Mouse (Mus musculus): ENCODE measurements around the gene Rab3gap2. TPM values are rescaled to one million over a fixed set of nuclear protein-coding genes. Genes with fewer than 3 reads are reported as not detected.

Rab3gap2 gene
- polyA plus RNA-seq, 1 experiment from 2014 or later: 22.0 TPM

GRCm38 (mm10) chr1:185279288-185279687, 75.4 kb downstream of the Rab3gap2 start:
- H3K27me3 ChIP-seq (ENCODE audit: control insufficient read depth, insufficient read depth, low read length): no peaks in the 10 kb centered on the region
- H3K9me3 ChIP-seq (ENCODE audit: control insufficient read depth, low read length): no peaks in the 10 kb centered on the region
- H3K4me1 ChIP-seq (ENCODE audit: control insufficient read depth, insufficient read depth, low read length): no peaks in the 10 kb centered on the region
- H3K36me3 ChIP-seq (ENCODE audit: control insufficient read depth, insufficient read depth, low read length): peaks cover 11% of the 10 kb centered on the region; the same call in 1 of the 2 replicates
- no peak for DNase-seq (ENCODE audit: low spot score)
- H3K9ac ChIP-seq (ENCODE audit: low read length): no peak overlapping the region
- H3K27ac ChIP-seq (replicated peaks; ENCODE audit: low read depth, low read length): no peak overlapping the region
- no peak for ATAC-seq (ENCODE audit: insufficient number of reproducible peaks, low FRiP score, low TSS enrichment, low read depth)
- 91% methylated on average over 9 of the region's 9 CpGs for WGBS
- H3K4me2 ChIP-seq (ENCODE audit: low read depth, severe bottlenecking): no peak overlapping the region
- no peak overlapping the region for H3K4me3 ChIP-seq (ENCODE audit: low read depth, low read length)

GRCm38 (mm10) chr1:185280616-185281015, 76.7 kb downstream of the Rab3gap2 start:
- H3K4me1 ChIP-seq (ENCODE audit: control insufficient read depth, insufficient read depth, low read length): no peaks in the 10 kb centered on the region
- peaks cover 11% of the 10 kb centered on the region; the same call in 1 of the 2 replicates for H3K36me3 ChIP-seq (ENCODE audit: control insufficient read depth, insufficient read depth, low read length)
- H3K9me3 ChIP-seq (ENCODE audit: control insufficient read depth, low read length): no peaks in the 10 kb centered on the region
- DNase-seq (ENCODE audit: low spot score) (no peak), ATAC-seq (ENCODE audit: insufficient number of reproducible peaks, low FRiP score, low TSS enrichment, low read depth) (no peak)
- WGBS: 95% methylated on average over 4 of the region's 4 CpGs
- no peak overlapping the region for H3K4me3 ChIP-seq (ENCODE audit: low read depth, low read length)
- no peak overlapping the region for H3K4me2 ChIP-seq (ENCODE audit: low read depth, severe bottlenecking)
- H3K27ac ChIP-seq (replicated peaks; ENCODE audit: low read depth, low read length): no peak overlapping the region
- no peak overlapping the region for H3K9ac ChIP-seq (ENCODE audit: low read length)
- H3K27me3 ChIP-seq (ENCODE audit: control insufficient read depth, insufficient read depth, low read length): no peaks in the 10 kb centered on the region

DNA sequence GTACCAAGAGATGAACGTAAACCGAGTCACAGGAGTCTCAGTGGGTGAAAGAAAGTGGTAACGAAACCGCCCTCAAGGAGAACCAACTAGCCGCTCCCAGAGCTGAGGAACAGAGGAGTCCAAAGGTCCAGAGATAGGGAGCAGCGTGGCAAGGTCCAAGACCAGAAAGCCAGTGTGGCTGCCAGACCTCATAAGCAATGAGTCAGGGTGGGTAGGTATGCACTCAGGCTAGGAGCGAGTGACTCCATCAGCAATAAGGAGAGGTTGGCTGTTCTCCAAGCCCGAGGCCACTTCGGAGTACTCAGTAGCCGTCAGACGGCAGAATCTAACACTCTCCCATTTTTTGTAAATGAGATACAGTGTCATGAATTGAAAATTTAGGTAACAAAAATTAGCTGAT, 78.9 kb downstream of the Rab3gap2 start:
- H3K4me1 ChIP-seq (ENCODE audit: control insufficient read depth, insufficient read depth, low read length): no peaks in the 10 kb centered on the region
- DNase-seq (ENCODE audit: low spot score) (no peak), ATAC-seq (ENCODE audit: insufficient number of reproducible peaks, low FRiP score, low TSS enrichment, low read depth) (no peak)
- H3K9ac ChIP-seq (ENCODE audit: low read length): no peak overlapping the region
- H3K4me3 ChIP-seq (ENCODE audit: low read depth, low read length): no peak overlapping the region
- WGBS: 93% methylated on average over 11 of the region's 11 CpGs
- H3K9me3 ChIP-seq (ENCODE audit: control insufficient read depth, low read length): no peaks in the 10 kb centered on the region
- H3K27ac ChIP-seq (replicated peaks; ENCODE audit: low read depth, low read length): no peak overlapping the region
- peaks cover 9% of the 10 kb centered on the region; the same call in 1 of the 2 replicates for H3K36me3 ChIP-seq (ENCODE audit: control insufficient read depth, insufficient read depth, low read length)
- H3K4me2 ChIP-seq (ENCODE audit: low read depth, severe bottlenecking): no peak overlapping the region
- H3K27me3 ChIP-seq (ENCODE audit: control insufficient read depth, insufficient read depth, low read length): no peaks in the 10 kb centered on the region

DNA sequence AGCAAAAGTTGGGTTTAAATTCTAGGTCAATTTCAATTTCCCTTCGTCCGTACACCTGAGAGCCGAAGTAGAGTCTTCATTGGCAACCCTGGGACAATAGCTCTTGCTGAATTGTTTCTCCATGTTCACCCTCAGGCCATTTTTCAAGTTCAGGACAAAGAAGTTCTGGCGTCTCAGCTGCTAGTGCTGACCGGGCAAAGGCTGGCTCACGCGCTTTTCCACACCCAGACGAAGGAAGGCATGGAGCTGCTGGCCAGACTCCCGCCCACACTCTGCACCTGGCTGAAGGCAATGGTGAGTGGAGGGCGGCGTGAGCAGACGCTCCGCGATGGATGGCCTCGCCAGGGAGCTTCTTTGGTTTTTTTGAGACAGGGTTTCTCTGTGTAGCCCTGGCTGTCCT, 79.3 kb downstream of the Rab3gap2 start:
- DNase-seq (ENCODE audit: low spot score): no peak
- no peak for ATAC-seq (ENCODE audit: insufficient number of reproducible peaks, low FRiP score, low TSS enrichment, low read depth)
- H3K27ac ChIP-seq (replicated peaks; ENCODE audit: low read depth, low read length): no peak overlapping the region
- H3K4me3 ChIP-seq (ENCODE audit: low read depth, low read length): no peak overlapping the region
- no peaks in the 10 kb centered on the region for H3K4me1 ChIP-seq (ENCODE audit: control insufficient read depth, insufficient read depth, low read length)
- no peaks in the 10 kb centered on the region for H3K27me3 ChIP-seq (ENCODE audit: control insufficient read depth, insufficient read depth, low read length)
- WGBS: 95% methylated on average over 15 of the region's 15 CpGs
- no peak overlapping the region for H3K9ac ChIP-seq (ENCODE audit: low read length)
- peaks cover 9% of the 10 kb centered on the region; the same call in 1 of the 2 replicates for H3K36me3 ChIP-seq (ENCODE audit: control insufficient read depth, insufficient read depth, low read length)
- H3K9me3 ChIP-seq (ENCODE audit: control insufficient read depth, low read length): no peaks in the 10 kb centered on the region
- no peak overlapping the region for H3K4me2 ChIP-seq (ENCODE audit: low read depth, severe bottlenecking)

DNA sequence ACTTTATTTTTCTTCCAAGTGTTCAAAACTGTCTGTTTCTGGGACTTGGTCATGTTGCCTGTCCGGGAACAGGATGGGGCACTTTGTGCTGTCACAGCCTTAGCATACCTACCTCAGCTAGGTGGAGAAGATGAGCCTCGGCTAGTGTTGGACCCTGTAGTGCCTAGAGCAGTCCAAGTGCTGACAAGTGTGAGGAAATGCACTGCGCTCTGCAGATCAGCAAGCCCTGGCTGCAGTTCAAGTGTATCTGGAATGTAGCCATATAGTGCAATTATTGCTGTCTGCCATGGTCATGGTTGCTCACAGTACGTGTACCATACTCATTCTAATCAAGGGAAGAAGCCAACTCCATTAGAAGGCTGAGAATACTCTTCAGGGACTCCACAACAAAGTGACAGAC, 80.8 kb downstream of the Rab3gap2 start:
- H3K4me1 ChIP-seq (ENCODE audit: control insufficient read depth, insufficient read depth, low read length): no peaks in the 10 kb centered on the region
- H3K27ac ChIP-seq (replicated peaks; ENCODE audit: low read depth, low read length): no peak overlapping the region
- H3K27me3 ChIP-seq (ENCODE audit: control insufficient read depth, insufficient read depth, low read length): no peaks in the 10 kb centered on the region
- no peak overlapping the region for H3K9ac ChIP-seq (ENCODE audit: low read length)
- H3K4me2 ChIP-seq (ENCODE audit: low read depth, severe bottlenecking): no peak overlapping the region
- ATAC-seq (ENCODE audit: insufficient number of reproducible peaks, low FRiP score, low TSS enrichment, low read depth): no peak
- H3K36me3 ChIP-seq (ENCODE audit: control insufficient read depth, insufficient read depth, low read length): peaks cover 7% of the 10 kb centered on the region; the same call in 1 of the 2 replicates
- H3K9me3 ChIP-seq (ENCODE audit: control insufficient read depth, low read length): no peaks in the 10 kb centered on the region
- DNase-seq (ENCODE audit: low spot score): no peak
- 93% methylated on average over 4 of the region's 4 CpGs for WGBS
- H3K4me3 ChIP-seq (ENCODE audit: low read depth, low read length): no peak overlapping the region

DNA sequence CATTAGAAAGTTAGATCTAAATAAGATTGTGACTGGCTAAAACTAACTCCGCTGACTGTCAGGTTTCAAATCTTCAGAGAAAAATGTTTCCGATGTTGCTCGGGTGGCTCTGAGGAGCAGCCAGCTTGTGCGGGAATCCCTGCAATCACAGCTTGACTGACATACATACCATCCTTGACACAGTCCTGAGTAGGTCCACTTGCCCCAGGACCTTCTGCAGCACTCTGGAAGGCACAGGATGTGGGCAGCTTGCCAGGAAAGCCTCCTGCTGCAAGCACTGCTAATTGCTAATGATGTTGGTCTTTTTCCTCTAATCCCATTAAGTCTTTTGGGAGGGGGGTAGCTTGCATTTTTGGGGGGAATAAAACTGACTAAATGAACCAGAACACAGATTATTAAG, 81.3 kb downstream of the Rab3gap2 start:
- no peaks in the 10 kb centered on the region for H3K4me1 ChIP-seq (ENCODE audit: control insufficient read depth, insufficient read depth, low read length)
- H3K9ac ChIP-seq (ENCODE audit: low read length): no peak overlapping the region
- no peak overlapping the region for H3K4me2 ChIP-seq (ENCODE audit: low read depth, severe bottlenecking)
- no peak for DNase-seq (ENCODE audit: low spot score)
- 91% methylated on average over 4 of the region's 4 CpGs for WGBS
- ATAC-seq (ENCODE audit: insufficient number of reproducible peaks, low FRiP score, low TSS enrichment, low read depth): no peak
- no peaks in the 10 kb centered on the region for H3K27me3 ChIP-seq (ENCODE audit: control insufficient read depth, insufficient read depth, low read length)
- H3K9me3 ChIP-seq (ENCODE audit: control insufficient read depth, low read length): no peaks in the 10 kb centered on the region
- no peak overlapping the region for H3K4me3 ChIP-seq (ENCODE audit: low read depth, low read length)
- H3K27ac ChIP-seq (replicated peaks; ENCODE audit: low read depth, low read length): no peak overlapping the region
- H3K36me3 ChIP-seq (ENCODE audit: control insufficient read depth, insufficient read depth, low read length): peaks cover 8% of the 10 kb centered on the region; the same call in 1 of the 2 replicates

- no peak for DNase-seq (ENCODE audit: low spot score)
- Histone ChIP-seq H3K9ac (ENCODE audit: low read length) (no peak overlapping the region), H3K4me2 (ENCODE audit: low read depth, severe bottlenecking) (no peak overlapping the region), H3K9me3 (ENCODE audit: control insufficient read depth, low read length) (no peaks in the 10 kb centered on the region), H3K4me3 (ENCODE audit: low read depth, low read length) (no peak overlapping the region), H3K27ac (replicated peaks; ENCODE audit: low read depth, low read length) (no peak overlapping the region), H3K4me1 (ENCODE audit: control insufficient read depth, insufficient read depth, low read length) (no peaks in the 10 kb centered on the region), H3K27me3 (ENCODE audit: control insufficient read depth, insufficient read depth, low read length) (no peaks in the 10 kb centered on the region), H3K36me3 (ENCODE audit: control insufficient read depth, insufficient read depth, low read length) (peaks cover 12% of the 10 kb centered on the region; the same call in 1 of the 2 replicates)
- WGBS: 95% methylated on average over 20 of the region's 20 CpGs
- ATAC-seq (ENCODE audit: insufficient number of reproducible peaks, low FRiP score, low TSS enrichment, low read depth): no peak
These were observed 83.1 kb downstream of the Rab3gap2 start for GRCm38 (mm10) chr1:185287066-185287465.

GRCm38 (mm10) chr1:185289231-185289630, 85.3 kb downstream of the Rab3gap2 start:
- no peaks in the 10 kb centered on the region for H3K9me3 ChIP-seq (ENCODE audit: control insufficient read depth, low read length)
- peaks cover 9% of the 10 kb centered on the region for H3K36me3 ChIP-seq (ENCODE audit: control insufficient read depth, insufficient read depth, low read length)
- no peak overlapping the region for H3K9ac ChIP-seq (ENCODE audit: low read length)
- ATAC-seq (ENCODE audit: insufficient number of reproducible peaks, low FRiP score, low TSS enrichment, low read depth) (no peak), DNase-seq (ENCODE audit: low spot score) (no peak)
- H3K4me3 ChIP-seq (ENCODE audit: low read depth, low read length): no peak overlapping the region
- H3K4me2 ChIP-seq (ENCODE audit: low read depth, severe bottlenecking): no peak overlapping the region
- H3K27ac ChIP-seq (replicated peaks; ENCODE audit: low read depth, low read length): no peak overlapping the region
- WGBS: 94% methylated on average over 5 of the region's 5 CpGs
- no peaks in the 10 kb centered on the region for H3K27me3 ChIP-seq (ENCODE audit: control insufficient read depth, insufficient read depth, low read length)
- no peaks in the 10 kb centered on the region for H3K4me1 ChIP-seq (ENCODE audit: control insufficient read depth, insufficient read depth, low read length)

DNA sequence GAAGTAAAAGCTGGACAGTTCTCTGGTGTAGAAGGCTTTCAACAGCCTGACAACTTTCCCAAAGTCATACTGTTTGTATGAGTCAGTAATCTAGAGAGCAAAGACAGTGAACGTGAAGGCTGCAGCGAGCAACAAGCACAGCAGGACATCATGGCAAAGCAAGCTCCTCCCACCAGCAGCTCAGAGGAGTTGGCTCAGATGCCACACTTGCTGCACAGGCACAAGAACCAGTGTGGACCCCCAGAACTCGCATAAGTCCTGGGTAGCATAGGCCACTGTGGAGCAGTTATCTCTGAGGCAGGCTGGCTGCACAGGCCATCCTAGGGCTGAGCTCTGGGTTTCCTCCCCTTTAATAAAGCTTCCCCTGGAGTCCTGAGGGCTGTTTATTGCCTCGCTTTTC, 87.4 kb downstream of the Rab3gap2 start:
- Histone ChIP-seq H3K36me3 (ENCODE audit: control insufficient read depth, insufficient read depth, low read length) (peaks cover 12% of the 10 kb centered on the region), H3K27ac (replicated peaks; ENCODE audit: low read depth, low read length) (no peak overlapping the region), H3K4me3 (ENCODE audit: low read depth, low read length) (no peak overlapping the region), H3K4me1 (ENCODE audit: control insufficient read depth, insufficient read depth, low read length) (no peaks in the 10 kb centered on the region), H3K27me3 (ENCODE audit: control insufficient read depth, insufficient read depth, low read length) (no peaks in the 10 kb centered on the region), H3K4me2 (ENCODE audit: low read depth, severe bottlenecking) (no peak overlapping the region), H3K9me3 (ENCODE audit: control insufficient read depth, low read length) (no peaks in the 10 kb centered on the region), H3K9ac (ENCODE audit: low read length) (no peak overlapping the region)
- ATAC-seq (ENCODE audit: insufficient number of reproducible peaks, low FRiP score, low TSS enrichment, low read depth) (no peak), DNase-seq (ENCODE audit: low spot score) (no peak)
- 82% methylated on average over 4 of the region's 4 CpGs for WGBS
